Mouse (Mus musculus): ENCODE results near the gene Itih4. TPM values are rescaled to one million over a fixed set of nuclear protein-coding genes. Genes with fewer than 3 reads are reported as not detected.

Itih4 gene
- polyA plus RNA-seq, 1 experiment from 2014 or later = not detected

DNA sequence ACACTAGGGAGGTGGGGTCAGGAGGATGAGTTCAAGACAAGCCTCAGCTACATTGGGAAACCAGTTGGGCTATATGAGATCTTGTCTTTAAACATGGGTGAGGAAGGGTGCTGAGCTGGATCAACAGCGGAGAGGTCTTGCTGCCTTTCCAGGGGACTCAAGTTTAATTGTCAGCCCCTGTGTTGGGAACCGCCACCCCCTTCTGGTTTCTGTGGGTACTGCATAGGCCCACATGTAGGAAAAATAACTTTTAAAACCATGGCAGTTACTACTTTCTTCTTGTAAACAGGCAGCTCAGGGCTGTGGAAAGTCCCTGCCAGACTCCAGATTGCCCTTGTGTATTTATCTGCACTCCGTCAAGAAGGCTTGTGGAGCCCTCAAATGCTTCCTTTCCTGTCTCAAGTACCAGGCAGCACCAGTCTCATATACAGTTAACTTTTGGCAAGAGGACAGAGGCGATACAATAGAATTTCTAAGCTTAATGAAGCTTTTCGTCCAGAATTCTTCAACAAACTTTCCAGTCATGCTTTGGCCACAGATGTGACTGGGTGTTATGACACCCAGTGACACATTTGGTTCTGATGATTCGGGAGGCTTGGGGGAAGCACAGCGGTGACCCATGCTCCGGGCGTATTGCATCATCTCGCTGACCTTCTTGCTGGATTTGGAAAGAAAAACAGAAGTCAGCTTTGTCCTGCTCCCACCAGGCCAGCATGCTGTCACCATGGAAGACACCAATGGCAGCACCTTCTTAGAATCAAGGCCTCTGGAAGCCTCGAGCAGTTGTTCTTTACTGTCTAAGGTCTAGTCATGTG, 57.8 kb downstream of the Itih4 start:
- no peaks in the 10 kb centered on the region for H3K36me3 ChIP-seq
- no peak overlapping the region for H3K4me3 ChIP-seq (replicated peaks)
- no peak overlapping the region for H3K4me2 ChIP-seq (replicated peaks)
- H3K9me3 ChIP-seq (replicated peaks) = no peaks in the 10 kb centered on the region
- 67% methylated on average over 11 of the region's 11 CpGs for WGBS
- H3K4me1 ChIP-seq = no peaks in the 10 kb centered on the region
- no peak for ATAC-seq (ENCODE audit: insufficient number of reproducible peaks, low FRiP score, low TSS enrichment, low read depth)
- H3K27me3 ChIP-seq = no peaks in the 10 kb centered on the region
- H3K9ac ChIP-seq = no peak overlapping the region
- no peak overlapping the region for H3K27ac ChIP-seq (replicated peaks)

DNA sequence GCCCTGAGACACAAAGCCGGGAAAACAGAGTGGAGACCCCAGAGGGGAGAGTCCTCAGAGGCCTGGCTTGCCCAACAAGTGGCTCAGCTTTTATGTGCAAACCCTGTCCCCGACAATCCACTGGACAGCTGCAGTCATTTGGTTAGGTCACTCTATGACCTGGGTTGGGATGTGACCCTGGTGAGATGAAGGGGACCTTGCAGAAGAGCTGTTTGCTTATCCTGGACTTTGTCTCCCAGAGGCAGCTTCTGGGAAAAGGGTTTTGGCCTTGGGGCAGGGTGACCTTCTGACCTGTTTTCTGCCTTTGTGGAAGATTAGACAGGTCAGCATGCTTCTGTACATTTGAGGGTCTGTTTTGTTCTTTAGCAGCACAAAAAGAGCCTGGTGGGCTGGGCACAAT, 58.5 kb downstream of the Itih4 start:
- H3K4me1 ChIP-seq = no peaks in the 10 kb centered on the region
- H3K4me3 ChIP-seq (replicated peaks) = no peak overlapping the region
- no peaks in the 10 kb centered on the region for H3K9me3 ChIP-seq (replicated peaks)
- no peak for ATAC-seq (ENCODE audit: insufficient number of reproducible peaks, low FRiP score, low TSS enrichment, low read depth)
- H3K27me3 ChIP-seq = no peaks in the 10 kb centered on the region
- WGBS = 71% methylated on average over 2 of the region's 2 CpGs
- H3K36me3 ChIP-seq = no peaks in the 10 kb centered on the region
- no peak overlapping the region for H3K27ac ChIP-seq (replicated peaks)
- H3K4me2 ChIP-seq (replicated peaks) = no peak overlapping the region
- H3K9ac ChIP-seq = no peak overlapping the region

DNA sequence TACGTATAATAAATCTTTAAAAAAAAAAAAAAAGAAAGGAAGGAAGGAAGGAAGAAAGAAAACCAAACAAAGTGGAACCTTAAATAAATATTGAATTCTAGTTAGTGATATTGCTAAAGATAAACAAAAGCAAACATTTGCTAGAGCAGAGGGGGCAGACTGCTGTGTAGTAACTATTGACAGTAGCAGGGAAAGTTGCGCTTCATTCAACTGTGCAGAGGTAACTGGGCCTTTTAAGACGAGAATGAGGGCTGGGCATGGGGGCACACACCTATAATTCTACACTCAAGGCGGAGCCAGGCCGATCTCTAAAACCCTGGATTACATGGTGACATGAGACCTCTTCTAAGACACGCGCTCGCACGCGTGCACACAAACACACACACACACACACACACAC, 63.7 kb downstream of the Itih4 start:
- no peak overlapping the region for H3K9ac ChIP-seq
- H3K4me2 ChIP-seq (replicated peaks) = no peak overlapping the region
- no peaks in the 10 kb centered on the region for H3K36me3 ChIP-seq
- 95% methylated on average over 10 of the region's 10 CpGs for WGBS
- peaks cover 10% of the 10 kb centered on the region for H3K4me1 ChIP-seq
- H3K27me3 ChIP-seq = no peaks in the 10 kb centered on the region
- no peak overlapping the region for H3K27ac ChIP-seq (replicated peaks)
- no peak for ATAC-seq (ENCODE audit: insufficient number of reproducible peaks, low FRiP score, low TSS enrichment, low read depth)
- no peak overlapping the region for H3K4me3 ChIP-seq (replicated peaks)
- no peaks in the 10 kb centered on the region for H3K9me3 ChIP-seq (replicated peaks)

DNA sequence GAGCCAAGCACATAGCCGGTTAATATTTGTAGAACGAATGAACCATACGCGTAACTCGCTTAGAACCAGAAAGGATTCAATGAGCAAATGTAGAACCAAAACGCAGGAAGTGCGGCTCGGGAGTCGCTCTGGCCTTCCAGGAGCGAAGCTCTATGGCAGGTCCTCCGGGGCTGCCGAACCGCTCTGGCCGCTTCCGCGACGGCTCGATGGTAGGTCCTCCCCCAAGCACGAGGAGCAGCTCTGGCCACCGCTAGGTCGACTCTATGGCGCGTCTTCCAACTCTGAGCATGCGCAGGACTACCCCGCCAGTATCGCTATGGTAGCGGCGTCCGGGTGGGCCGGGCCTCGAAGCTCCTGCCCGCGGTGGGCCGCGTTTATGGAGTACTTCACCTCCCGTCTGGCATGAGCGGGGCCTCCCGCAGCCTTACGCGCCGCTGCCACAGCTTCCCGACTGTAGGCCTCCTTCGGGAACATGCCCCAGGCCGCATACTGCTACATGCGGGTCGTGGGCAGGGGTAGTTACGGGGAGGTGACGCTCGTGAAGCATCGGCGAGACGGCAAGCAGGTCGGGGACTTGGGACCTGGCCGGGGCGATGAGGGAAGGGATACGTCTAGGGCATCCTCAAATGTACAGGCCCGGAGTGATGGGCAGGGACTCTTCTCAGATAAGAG, 65.0 kb downstream of the Itih4 start, which contains the start of gene Nek4:
Gene Nek4 (plus strand): TSS at position 224 of the 672 bp plus-strand sequence.
- Histone ChIP-seq H3K4me2 (replicated peaks) (peak within 1 kb of the TSS; percentile 62), H3K27me3 (no peaks in the 10 kb centered on the region), H3K4me1 (peaks cover 10% of the 10 kb centered on the region), H3K4me3 (replicated peaks) (peak within 1 kb of the TSS; percentile 71), H3K9ac (peak within 1 kb of the TSS; percentile 54), H3K9me3 (replicated peaks) (no peaks in the 10 kb centered on the region), H3K27ac (replicated peaks) (peak within 1 kb of the TSS; percentile 61), H3K36me3 (no peaks in the 10 kb centered on the region)
- under 1% methylated on average over 57 of the region's 57 CpGs for WGBS
- peak; percentile 99 for ATAC-seq (ENCODE audit: insufficient number of reproducible peaks, low FRiP score, low TSS enrichment, low read depth)

Other genes starting within 250 kb of the Itih4 start
- 15.8 and 18.6 TPM in 2 replicates for gene Rft1, start 232.1 kb upstream of the Itih4 start, polyA plus RNA-seq (2015; fragmentation: Nextera tagmentation; extraction: Ambion mirVana)
- gene Sfmbt1, start 171.6 kb upstream of the Itih4 start, polyA plus RNA-seq (2015; fragmentation: Nextera tagmentation; extraction: Ambion mirVana) = 13.4 and 16.0 TPM in 2 replicates
- gene Tmem110, start 60.9 kb upstream of the Itih4 start, polyA plus RNA-seq (2015; fragmentation: Nextera tagmentation; extraction: Ambion mirVana) = 27.0 and 29.1 TPM in 2 replicates
- gene Mustn1, start 7.3 kb upstream of the Itih4 start, polyA plus RNA-seq (2015; fragmentation: Nextera tagmentation; extraction: Ambion mirVana) = 20.0 and 29.0 TPM in 2 replicates
- gene Itih3, start 37.3 kb downstream of the Itih4 start, polyA plus RNA-seq (2015; fragmentation: Nextera tagmentation; extraction: Ambion mirVana) = 0.07 and 0.12 TPM in 2 replicates
- not detected in 2 replicates for gene Itih1, start 56.8 kb downstream of the Itih4 start, polyA plus RNA-seq (2015; fragmentation: Nextera tagmentation; extraction: Ambion mirVana)
- 12.6 and 13.8 TPM in 2 replicates for gene Nek4, start 64.9 kb downstream of the Itih4 start, polyA plus RNA-seq (2015; fragmentation: Nextera tagmentation; extraction: Ambion mirVana)
- 71.0 and 76.6 TPM in 2 replicates for gene Glt8d1, start 114.9 kb downstream of the Itih4 start, polyA plus RNA-seq (2015; fragmentation: Nextera tagmentation; extraction: Ambion mirVana)
- 453 and 455 TPM in 2 replicates for gene Spcs1, start 115.2 kb downstream of the Itih4 start, polyA plus RNA-seq (2015; fragmentation: Nextera tagmentation; extraction: Ambion mirVana)
- 121 and 132 TPM in 2 replicates for gene Pbrm1, start 132.7 kb downstream of the Itih4 start, polyA plus RNA-seq (2015; fragmentation: Nextera tagmentation; extraction: Ambion mirVana)
- gene Gnl3, start 132.7 kb downstream of the Itih4 start, polyA plus RNA-seq (2015; fragmentation: Nextera tagmentation; extraction: Ambion mirVana) = 109 and 113 TPM in 2 replicates
- 61.3 and 67.3 TPM in 2 replicates for gene Smim4, start 242.5 kb downstream of the Itih4 start, polyA plus RNA-seq (2015; fragmentation: Nextera tagmentation; extraction: Ambion mirVana)
- 393 and 421 TPM in 2 replicates for gene Nt5dc2, start 244.6 kb downstream of the Itih4 start, polyA plus RNA-seq (2015; fragmentation: Nextera tagmentation; extraction: Ambion mirVana)